Mouse (Mus musculus): ENCODE results near the gene Ssna1. TPM values are rescaled to one million over a fixed set of nuclear protein-coding genes. Genes with fewer than 3 reads are reported as not detected.
"Not testable (repeated sequence)": the region's sequence is repeated elsewhere in the genome, so short reads cannot be mapped to it uniquely, and the experiment has no call there.

Gene Ssna1
- polyA plus RNA-seq, 1 experiment, result 41.7 TPM

DNA sequence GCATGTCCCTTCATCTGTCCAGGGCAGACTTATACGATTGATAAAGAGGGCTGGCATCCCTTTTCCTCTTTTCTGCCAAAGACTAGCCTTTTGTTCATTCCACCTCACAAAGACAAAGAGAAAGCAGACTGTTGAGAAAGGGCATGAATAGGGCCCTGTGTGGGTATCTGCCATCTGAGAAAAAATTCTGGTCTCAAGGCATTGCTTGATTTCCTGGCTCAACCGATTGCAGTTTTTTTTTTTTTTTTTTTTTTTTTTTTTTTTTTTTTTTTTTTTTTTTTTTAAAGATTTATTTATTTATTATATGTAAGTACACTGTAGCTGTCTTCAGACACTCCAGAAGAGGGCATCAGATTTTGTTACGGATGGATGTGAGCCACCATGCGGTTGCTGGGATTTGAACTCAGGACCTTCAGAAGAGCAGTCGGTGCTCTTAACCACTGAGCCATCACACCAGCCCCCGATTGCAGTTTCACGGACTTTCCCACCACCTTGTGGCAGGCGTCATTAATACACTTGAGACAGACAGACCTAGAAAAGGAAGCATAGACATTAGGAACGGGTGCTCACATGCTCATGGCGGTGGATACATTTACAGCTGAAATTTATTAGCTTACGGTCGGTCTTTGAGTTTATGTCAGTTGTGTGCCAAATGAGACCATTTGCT is 15.7 kb downstream of the Ssna1 start:
- not testable (repeated sequence) for H3K27ac ChIP-seq (replicated peaks; ENCODE audit: low read depth, low read length); H3K4me1 ChIP-seq (ENCODE audit: control insufficient read depth, insufficient read depth, insufficient read length, low read length)
- peak overlapping the region; percentile 30; the same call in 1 of the 2 replicates for H3K4me3 ChIP-seq (ENCODE audit: insufficient read depth, low read depth, low read length)

DNA sequence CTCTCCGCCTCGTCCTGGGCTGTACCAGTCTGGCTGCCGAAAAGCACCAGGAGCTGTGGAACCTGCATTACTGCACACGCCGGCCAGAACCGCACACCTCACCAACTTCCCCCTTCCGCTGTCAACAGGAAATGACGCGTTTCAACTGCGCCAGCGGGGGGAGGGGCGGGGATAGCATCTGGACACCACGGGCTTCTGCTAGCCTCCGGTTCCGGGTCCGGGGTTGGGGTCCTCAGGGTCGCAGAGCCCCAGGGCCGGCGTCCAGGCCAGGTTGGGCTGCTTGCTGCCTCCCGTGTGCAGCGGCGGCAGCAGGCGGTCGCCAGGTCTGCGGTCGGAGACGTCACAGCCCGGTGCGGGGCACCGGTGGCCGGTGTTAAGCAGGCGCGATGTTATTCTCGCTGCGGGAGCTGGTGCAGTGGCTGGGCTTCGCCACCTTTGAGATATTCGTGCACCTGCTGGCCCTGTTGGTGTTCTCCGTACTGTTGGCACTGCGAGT is 16.9 kb downstream of the Ssna1 start, which contains the start of gene Tmem203:
TSS of gene Tmem203 (plus strand) at position 156 of the 496 bp plus-strand sequence.
- Histone ChIP-seq H3K27ac (replicated peaks; ENCODE audit: low read depth, low read length) (peak within 1 kb of the TSS; percentile 59; the same call in 1 of the 2 replicates), H3K4me1 (ENCODE audit: control insufficient read depth, insufficient read depth, insufficient read length, low read length) (no peaks in the 10 kb centered on the region), H3K4me3 (ENCODE audit: insufficient read depth, low read depth, low read length) (peak within 1 kb of the TSS; percentile 98)

DNA sequence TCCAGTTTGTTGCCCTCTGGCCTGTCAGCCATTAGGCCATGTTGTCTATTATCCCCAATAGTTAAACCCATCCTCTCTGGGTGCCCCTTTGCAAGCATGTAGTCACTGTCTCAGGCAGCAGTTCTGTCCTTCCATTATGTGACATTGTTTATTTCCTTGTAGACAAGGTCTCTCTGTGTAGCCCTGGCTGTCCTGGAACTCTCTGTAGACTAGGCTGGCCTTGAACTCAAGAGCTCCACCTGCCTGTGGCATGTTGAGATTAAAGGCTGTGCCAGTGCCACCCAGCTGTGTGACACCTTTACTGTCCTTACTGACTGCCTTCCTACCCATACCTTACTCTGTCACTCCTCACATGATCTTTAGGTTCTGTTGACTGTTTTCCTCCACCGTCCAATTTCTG is 19.9 kb downstream of the Ssna1 start:
- no peaks in the 10 kb centered on the region for H3K4me1 ChIP-seq (ENCODE audit: control insufficient read depth, insufficient read depth, insufficient read length, low read length)
- no peak overlapping the region for H3K4me3 ChIP-seq (ENCODE audit: insufficient read depth, low read depth, low read length)
- no peak overlapping the region for H3K27ac ChIP-seq (replicated peaks; ENCODE audit: low read depth, low read length)

DNA sequence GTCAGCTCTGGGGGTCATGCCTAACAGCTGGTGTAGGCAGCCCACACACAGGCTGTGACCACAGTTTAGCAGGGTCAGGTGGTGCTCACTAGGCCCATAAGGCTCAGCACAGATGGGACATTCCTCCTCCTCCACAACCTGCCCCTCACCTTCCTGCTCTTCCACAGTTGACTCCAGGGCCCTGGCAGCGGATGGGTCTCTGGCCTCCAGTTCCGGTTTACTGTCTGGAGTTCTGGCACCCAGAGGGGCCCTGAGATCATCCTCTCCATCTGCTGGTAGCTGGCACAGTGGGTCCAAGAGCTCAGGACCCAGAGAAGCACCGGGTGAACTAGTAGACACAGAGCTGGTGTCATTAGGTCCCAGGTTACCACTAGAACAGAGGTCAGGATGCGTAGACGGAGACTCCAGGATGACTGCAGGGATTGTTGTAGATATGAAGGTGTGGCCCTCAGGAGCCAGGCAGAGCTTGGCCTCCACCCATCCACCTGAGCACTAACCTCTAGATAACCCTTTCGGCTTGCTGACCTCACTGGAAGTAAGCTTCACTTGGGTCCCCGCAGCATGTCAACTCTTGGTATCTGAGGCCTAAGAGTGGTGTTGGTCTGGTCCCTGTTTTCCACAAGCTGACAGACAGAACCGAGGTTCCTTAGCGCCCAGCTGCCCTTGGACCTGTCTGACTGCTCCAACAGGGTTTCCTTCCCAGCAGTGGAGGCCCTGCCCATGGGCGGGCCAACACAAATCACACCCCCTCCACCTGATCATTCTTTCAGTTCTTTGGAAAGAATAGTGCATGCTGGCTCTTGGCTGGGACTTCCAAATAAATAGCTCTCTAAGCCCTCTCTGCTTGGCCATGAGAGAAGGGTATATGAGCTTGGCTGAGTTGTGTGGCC is 25.8 kb downstream of the Ssna1 start, which contains the start of gene AL732309.1:
TSS of gene AL732309.1 (minus strand) at position 681 of the 890 bp plus-strand sequence.
- Histone ChIP-seq H3K4me1 (ENCODE audit: control insufficient read depth, insufficient read depth, insufficient read length, low read length) (peaks cover under 1% of the 10 kb centered on the region; the same call in 1 of the 2 replicates), H3K4me3 (ENCODE audit: insufficient read depth, low read depth, low read length) (no peak within 1 kb of the TSS), H3K27ac (replicated peaks; ENCODE audit: low read depth, low read length) (no peak within 1 kb of the TSS)

DNA sequence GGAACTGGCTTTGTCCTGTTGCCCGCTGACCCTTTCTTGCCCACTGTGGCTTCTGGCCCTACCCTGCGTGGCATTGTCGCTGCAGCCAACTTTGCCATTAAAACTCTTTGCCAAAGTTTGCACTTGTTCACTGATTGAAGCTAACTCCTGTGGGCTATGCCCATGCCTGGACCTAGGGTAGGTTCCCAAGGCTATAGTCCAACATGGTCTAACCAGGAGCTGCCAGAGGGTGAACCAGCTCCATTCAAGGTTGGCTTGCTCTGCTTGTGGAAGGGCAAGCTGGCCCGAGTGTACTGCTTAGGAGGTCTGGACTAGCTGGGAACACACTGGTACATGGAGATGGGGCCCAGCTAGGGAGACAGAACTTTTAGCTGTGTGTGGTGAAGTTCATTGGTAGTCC is 28.1 kb downstream of the Ssna1 start:
- H3K27ac ChIP-seq (replicated peaks; ENCODE audit: low read depth, low read length), result no peak overlapping the region
- no peak overlapping the region for H3K4me3 ChIP-seq (ENCODE audit: insufficient read depth, low read depth, low read length)
- peaks cover 3% of the 10 kb centered on the region; the same call in 1 of the 2 replicates for H3K4me1 ChIP-seq (ENCODE audit: control insufficient read depth, insufficient read depth, insufficient read length, low read length)

DNA sequence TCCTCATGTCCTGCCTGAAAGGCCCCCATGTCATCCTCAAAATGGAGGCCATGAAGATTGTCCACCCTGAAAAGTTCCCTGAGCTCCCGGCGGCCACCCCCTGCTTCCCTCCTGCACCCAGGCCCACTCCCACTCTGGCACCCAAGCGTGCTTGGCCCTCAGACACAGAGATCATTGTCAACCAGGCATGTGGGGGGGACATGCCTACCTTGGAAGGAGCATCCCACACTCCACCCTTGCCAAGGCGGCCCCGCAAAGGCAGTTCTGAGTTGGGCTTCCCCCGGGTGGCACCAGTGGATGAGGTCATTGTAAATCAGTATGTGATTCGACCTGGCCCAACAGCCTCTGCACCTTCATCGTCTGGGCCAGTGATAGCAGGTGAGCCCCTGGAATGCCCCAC is 28.9 kb downstream of the Ssna1 start:
- H3K27ac ChIP-seq (replicated peaks; ENCODE audit: low read depth, low read length), result no peak overlapping the region
- peaks cover 3% of the 10 kb centered on the region; the same call in 1 of the 2 replicates for H3K4me1 ChIP-seq (ENCODE audit: control insufficient read depth, insufficient read depth, insufficient read length, low read length)
- H3K4me3 ChIP-seq (ENCODE audit: insufficient read depth, low read depth, low read length), result no peak overlapping the region

DNA sequence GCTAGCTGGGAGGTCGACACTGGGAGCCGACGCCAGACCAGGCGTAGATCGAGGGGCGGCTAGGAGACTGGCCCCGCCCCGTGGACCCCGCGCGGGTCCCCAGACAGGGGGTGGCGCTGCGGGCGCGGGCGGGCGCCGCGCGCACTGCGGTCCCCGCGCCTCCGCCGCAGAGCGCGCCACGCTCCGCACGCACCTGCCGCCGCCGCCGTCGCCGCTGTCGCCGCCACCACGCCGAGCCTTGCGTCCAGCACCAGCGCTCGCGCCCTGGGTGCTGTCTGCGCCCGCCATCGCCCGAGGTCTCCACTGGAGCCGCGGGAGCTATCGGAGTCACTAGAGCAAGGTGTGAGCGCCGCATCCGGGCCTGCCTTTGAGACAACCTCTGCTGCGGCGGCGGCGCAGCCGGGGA is 30.1 kb downstream of the Ssna1 start, which contains the start of the genes Rnf208 and Cysrt1:
TSS of gene Rnf208 (plus strand) at position 155 of the 406 bp plus-strand sequence.
TSS of gene Cysrt1 (minus strand) at position 352 of the 406 bp plus-strand sequence.
- Histone ChIP-seq H3K4me3 (ENCODE audit: insufficient read depth, low read depth, low read length) (peak within 1 kb of the TSS; percentile 57), H3K27ac (replicated peaks; ENCODE audit: low read depth, low read length) (no peak within 1 kb of the TSS), H3K4me1 (ENCODE audit: control insufficient read depth, insufficient read depth, insufficient read length, low read length) (peaks cover 3% of the 10 kb centered on the region; the same call in 1 of the 2 replicates)

DNA sequence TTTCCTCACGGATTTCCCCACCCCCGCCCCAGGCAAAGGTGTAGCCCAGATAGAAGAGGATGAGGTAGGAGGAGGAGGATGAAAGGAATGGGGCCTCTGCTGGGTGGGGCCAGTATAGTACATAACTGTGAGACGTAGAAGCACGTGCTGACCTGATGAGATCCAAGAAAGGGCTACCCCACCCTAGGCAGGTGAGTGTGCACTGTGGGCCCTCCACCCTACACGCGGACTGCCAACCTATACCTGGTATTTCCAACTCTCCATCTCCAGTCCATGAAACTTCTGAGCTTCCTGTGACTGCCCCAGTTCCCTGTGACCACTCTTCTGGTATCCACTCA is 30.8 kb downstream of the Ssna1 start:
- peak overlapping the region; percentile 57; the same call in 1 of the 2 replicates for H3K4me3 ChIP-seq (ENCODE audit: insufficient read depth, low read depth, low read length)
- H3K4me1 ChIP-seq (ENCODE audit: control insufficient read depth, insufficient read depth, insufficient read length, low read length), result peaks cover 3% of the 10 kb centered on the region; the same call in 1 of the 2 replicates

DNA sequence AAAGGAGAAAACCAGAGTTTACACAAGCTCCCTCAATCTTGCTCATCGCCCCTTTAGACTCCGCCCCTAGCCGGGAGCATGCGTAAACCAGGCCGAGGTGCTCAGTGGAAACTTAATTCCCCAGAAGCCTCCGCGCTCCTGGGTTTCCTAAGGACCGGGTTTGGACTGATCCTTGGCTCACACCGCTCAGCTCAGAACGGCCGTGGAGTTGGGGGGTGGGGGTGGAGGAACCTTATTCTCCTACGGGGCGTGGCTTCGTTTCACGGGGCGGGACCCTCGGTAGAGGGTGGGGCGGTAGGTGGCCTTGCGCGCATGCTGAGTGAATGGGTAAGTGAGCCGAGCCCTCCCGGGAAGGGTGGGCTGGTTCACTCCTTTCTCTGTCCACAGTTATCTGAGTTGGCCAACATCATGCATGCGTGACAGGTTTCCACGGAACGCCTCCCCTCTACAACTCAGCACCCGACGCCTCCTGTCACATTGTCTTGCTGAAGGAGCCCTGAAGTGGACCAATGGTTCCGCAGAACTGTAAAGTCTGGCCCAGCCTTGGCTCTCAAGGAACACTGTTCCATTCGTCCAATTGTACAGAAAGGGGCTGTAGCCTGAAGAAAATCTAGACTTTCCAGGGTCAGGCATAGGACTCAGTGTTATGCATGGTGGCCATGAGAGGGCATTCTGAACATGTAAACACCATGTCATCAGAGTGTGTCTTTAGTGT is 31.4 kb downstream of the Ssna1 start:
- H3K4me3 ChIP-seq (ENCODE audit: insufficient read depth, low read depth, low read length), result peak overlapping the region; percentile 57
- H3K4me1 ChIP-seq (ENCODE audit: control insufficient read depth, insufficient read depth, insufficient read length, low read length), result peaks cover 3% of the 10 kb centered on the region; the same call in 1 of the 2 replicates
- H3K27ac ChIP-seq (replicated peaks; ENCODE audit: low read depth, low read length), result no peak overlapping the region

More for the DNA sequence above, 30.8 kb downstream of the Ssna1 start:
- no peak overlapping the region for H3K27ac ChIP-seq (replicated peaks; ENCODE audit: low read depth, low read length)

DNA sequence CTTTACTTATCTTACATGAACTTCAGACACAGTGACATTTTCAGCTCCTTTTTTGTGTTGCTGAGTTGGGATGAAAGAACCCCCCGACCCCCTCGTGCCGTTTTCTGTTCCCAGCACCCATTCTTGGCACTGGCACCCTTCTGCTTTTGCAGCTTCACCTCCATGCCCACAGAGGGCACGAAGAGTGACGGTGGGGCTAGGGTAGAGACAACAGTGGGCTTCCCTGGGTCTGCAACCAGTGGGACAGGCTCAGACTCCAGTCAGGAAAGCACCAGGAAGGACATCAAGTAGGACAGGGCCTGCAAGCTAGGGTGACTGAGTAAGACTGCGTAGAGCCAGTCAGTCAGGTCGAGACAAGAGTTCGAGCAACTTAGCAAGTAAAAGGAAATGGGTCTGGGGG is 31.9 kb downstream of the Ssna1 start:
- Histone ChIP-seq H3K27ac (replicated peaks; ENCODE audit: low read depth, low read length) (no peak overlapping the region), H3K4me1 (ENCODE audit: control insufficient read depth, insufficient read depth, insufficient read length, low read length) (peaks cover 3% of the 10 kb centered on the region; the same call in 1 of the 2 replicates), H3K4me3 (ENCODE audit: insufficient read depth, low read depth, low read length) (peak overlapping the region; percentile 57; the same call in 1 of the 2 replicates)

DNA sequence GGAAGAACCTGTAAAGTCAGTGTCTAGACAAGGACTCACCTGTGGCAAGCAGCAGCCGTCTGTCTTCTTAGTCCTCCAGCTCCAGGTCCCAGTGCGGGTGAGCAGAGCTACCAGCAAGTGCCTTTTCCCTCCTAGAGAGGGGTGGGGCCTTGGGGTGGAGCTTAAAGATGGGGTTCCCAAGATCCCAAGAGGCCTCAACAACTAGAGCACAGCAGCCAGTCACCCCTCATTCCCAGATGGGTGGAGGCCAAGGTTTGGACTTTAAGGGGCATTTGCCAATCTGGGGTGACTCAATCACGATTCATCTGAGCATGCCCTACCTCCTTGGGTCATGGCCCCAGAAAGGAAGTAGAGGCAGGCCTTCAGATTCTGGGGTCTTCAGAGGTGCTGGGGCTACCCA is 32.5 kb downstream of the Ssna1 start:
- no peak overlapping the region for H3K4me3 ChIP-seq (ENCODE audit: insufficient read depth, low read depth, low read length)
- no peak overlapping the region for H3K27ac ChIP-seq (replicated peaks; ENCODE audit: low read depth, low read length)
- H3K4me1 ChIP-seq (ENCODE audit: control insufficient read depth, insufficient read depth, insufficient read length, low read length), result peaks cover 3% of the 10 kb centered on the region; the same call in 1 of the 2 replicates

DNA sequence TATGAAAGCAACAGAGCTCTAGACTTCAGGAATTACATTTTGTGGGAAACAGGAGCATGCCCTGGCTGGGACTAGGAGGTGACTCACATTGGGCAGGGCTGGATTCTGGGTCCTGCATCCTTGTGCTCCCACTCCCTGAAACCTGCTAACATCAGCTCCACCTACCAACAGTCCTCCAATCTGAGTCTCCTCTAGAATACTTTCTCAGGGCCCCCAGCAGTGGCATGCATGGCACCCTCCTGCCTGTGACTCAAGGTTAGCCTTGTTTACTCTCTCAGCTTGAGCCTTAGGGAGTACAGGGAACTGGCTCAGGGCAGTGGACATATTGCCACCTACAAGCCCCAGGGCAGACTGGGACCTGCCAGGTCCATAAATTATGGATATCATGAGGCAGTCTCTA is 34.1 kb downstream of the Ssna1 start:
- Histone ChIP-seq H3K27ac (replicated peaks; ENCODE audit: low read depth, low read length) (no peak overlapping the region), H3K4me1 (ENCODE audit: control insufficient read depth, insufficient read depth, insufficient read length, low read length) (peaks cover 3% of the 10 kb centered on the region; the same call in 1 of the 2 replicates), H3K4me3 (ENCODE audit: insufficient read depth, low read depth, low read length) (no peak overlapping the region)

DNA sequence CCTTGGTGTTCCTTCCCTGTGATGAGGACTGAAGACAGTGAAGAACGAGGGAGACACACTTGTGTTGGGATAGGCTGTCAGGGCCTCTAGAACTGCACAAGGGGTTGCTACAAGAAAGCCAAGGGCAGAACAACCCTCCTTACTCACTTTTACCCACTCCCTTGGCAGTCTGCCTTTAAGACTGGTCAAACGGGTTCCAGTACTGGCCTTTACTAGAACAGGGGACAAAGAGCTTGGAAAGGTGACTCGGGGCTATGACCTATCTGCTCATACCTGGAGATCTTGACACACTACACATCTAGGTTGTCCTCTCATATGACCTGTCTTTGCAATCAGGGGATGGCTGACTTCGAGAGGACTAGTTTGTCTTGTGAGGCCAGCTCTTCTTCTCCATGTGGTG is 34.7 kb downstream of the Ssna1 start:
- Histone ChIP-seq H3K27ac (replicated peaks; ENCODE audit: low read depth, low read length) (no peak overlapping the region), H3K4me3 (ENCODE audit: insufficient read depth, low read depth, low read length) (no peak overlapping the region), H3K4me1 (ENCODE audit: control insufficient read depth, insufficient read depth, insufficient read length, low read length) (peaks cover 3% of the 10 kb centered on the region; the same call in 1 of the 2 replicates)

DNA sequence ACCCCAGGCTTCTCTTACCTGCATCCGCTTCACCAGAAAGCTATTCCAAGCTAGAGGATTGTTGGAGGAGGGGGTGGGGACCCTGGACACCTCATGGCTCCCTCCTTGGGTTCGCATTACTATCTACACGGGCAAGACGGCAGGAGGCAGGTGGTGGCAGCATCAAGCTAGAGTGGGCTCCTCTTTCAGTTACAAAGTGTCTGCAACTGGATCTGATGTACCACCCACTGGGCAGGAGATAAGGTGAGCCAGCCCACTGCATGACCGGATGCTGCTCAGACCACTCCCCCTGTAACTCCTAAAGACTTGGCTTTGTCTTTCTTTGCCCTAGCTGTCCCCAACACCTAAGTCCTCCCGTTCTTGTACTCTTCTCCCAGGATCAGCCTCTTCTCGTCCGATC is 35.6 kb downstream of the Ssna1 start, which contains the start of gene Rnf224:
TSS of gene Rnf224 (minus strand) at position 174 of the 400 bp plus-strand sequence.
- Histone ChIP-seq H3K4me3 (ENCODE audit: insufficient read depth, low read depth, low read length) (no peak within 1 kb of the TSS), H3K27ac (replicated peaks; ENCODE audit: low read depth, low read length) (no peak within 1 kb of the TSS), H3K4me1 (ENCODE audit: control insufficient read depth, insufficient read depth, insufficient read length, low read length) (peaks cover 3% of the 10 kb centered on the region; the same call in 1 of the 2 replicates)

Measured in brown adipose tissue, adult 24 weeks (tissue).